Mouse (Mus musculus): ENCODE data around the gene Patj. TPM values are rescaled to one million over a fixed set of nuclear protein-coding genes. Genes with fewer than 3 reads are reported as not detected.

Patj gene
- polyA plus RNA-seq, 1 experiment, result 15.8 TPM

Other genes starting within 250 kb of the Patj start
- 56.2 and 59.9 TPM in 2 replicates for gene Tm2d1, start 12.5 kb upstream of the Patj start, polyA plus RNA-seq (2012; rRNA removed)

Measured in frontal cortex, adult 2 months (tissue).